Mouse (Mus musculus) liver, adult 2 months (tissue): Measurements from ENCODE around the gene Aars2. TPM values are rescaled to one million over a fixed set of nuclear protein-coding genes. Genes with fewer than 3 reads are reported as not detected.
A peak's percentile ranks its signal among the peaks of the same experiment; 100 is the strongest.

ENCODE experiments used
- DNase-seq: peaks from one replicate; pipeline ENCODE4 v3.0.0-alpha.2; 2011; ENCODE audit warnings: low read depth, low spot score; ENCODE audit errors: extremely low read depth
- H3K27ac ChIP-seq: fragments of 200-500 bp; replicated peaks from 2 replicates; pipeline ENCODE4 v1.5.1; 2012; ENCODE audit warnings: low read depth, mild to moderate bottlenecking, control low read depth, inconsistent platforms, low read length; ENCODE audit not compliant: insufficient read depth
- H3K27me3 ChIP-seq: fragments of 200-500 bp; 2 replicates; pipeline ENCODE4 v1.6.1; 2012; ENCODE audit warnings: mild to moderate bottlenecking, moderate library complexity, low read length, inconsistent platforms; ENCODE audit not compliant: control insufficient read depth, insufficient read depth
- H3K36me3 ChIP-seq: fragments of 200-500 bp; 2 replicates; pipeline ENCODE4 v1.6.1; 2012; ENCODE audit warnings: low read length, inconsistent platforms; ENCODE audit not compliant: control insufficient read depth, insufficient read depth
- H3K4me1 ChIP-seq: fragments of 200-500 bp; 2 replicates; pipeline ENCODE4 v1.6.1; 2011; ENCODE audit warnings: low read length; ENCODE audit not compliant: control insufficient read depth, insufficient read depth
- H3K4me3 ChIP-seq: fragments of 200-500 bp; 2 replicates; pipeline ENCODE4 v1.5.1; 2011; ENCODE audit warnings: low read depth, mild to moderate bottlenecking, control low read depth, low read length, moderate library complexity; ENCODE audit not compliant: insufficient read depth
- H3K79me2 ChIP-seq: fragments of 200-500 bp; 2 replicates; pipeline ENCODE4 v1.6.1; 2012; ENCODE audit warnings: inconsistent platforms, mild to moderate bottlenecking, low read length, moderate library complexity; ENCODE audit not compliant: control insufficient read depth, insufficient read depth
- H3K9ac ChIP-seq: fragments of 200-500 bp; 2 replicates; pipeline ENCODE4 v1.6.1; 2012; ENCODE audit warnings: low read depth, mild to moderate bottlenecking, control low read depth, inconsistent platforms, low read length
- CTCF ChIP-seq: fragments of 200-500 bp; IDR thresholded peaks from 2 replicates; pipeline ENCODE4 v1.5.1; 2011; ENCODE audit warnings: low read depth, low read length, control low read depth
- POLR2A ChIP-seq: fragments of 200-500 bp; IDR thresholded peaks from 2 replicates; pipeline ENCODE4 v1.6.1; 2011; ENCODE audit warnings: low read length, control low read depth; ENCODE audit not compliant: insufficient read depth; ENCODE audit errors: extremely low read depth
- WGBS: fragments of 180-500 bp; shearing (Covaris S2); methylation state at CpG from one replicate; pipeline ENCODE4 v1.1.7; 2018; 5-methylcytosine and 5-hydroxymethylcytosine counted together
- polyA plus RNA-seq: library from polyadenylated mRNA; depleted of rRNA; stranded (reverse); fragments of >200 nt; gene quantifications from 2 replicates; pipeline ENCODE4 v1.2.3, GENCODE M21; 2012
- total RNA-seq: library from RNA; depleted of rRNA; stranded (reverse); fragments of >200 nt; gene quantifications from 2 replicates; pipeline ENCODE4 v1.2.3, GENCODE M21; 2014

Gene Aars2
- total and polyA plus RNA-seq, 2 experiments = 10.6 to 21.4 TPM

GRCm38 (mm10) chr17:45556107-45556489 lies 49.5 kb downstream of the Aars2 start:
- Histone ChIP-seq H3K4me1 (no peaks in the 10 kb centered on the region), H3K9ac (peak overlapping the region; percentile 68), H3K4me3 (peak overlapping the region; percentile 71), H3K27me3 (no peaks in the 10 kb centered on the region), H3K27ac (no peak overlapping the region), H3K36me3 (no peaks in the 10 kb centered on the region), H3K79me2 (no peaks in the 10 kb centered on the region)
- WGBS = 13% methylated on average over 14 of the region's 14 CpGs
- no peak for TF ChIP-seq CTCF
- TF ChIP-seq POLR2A = no peak
- no peak for DNase-seq

DNA sequence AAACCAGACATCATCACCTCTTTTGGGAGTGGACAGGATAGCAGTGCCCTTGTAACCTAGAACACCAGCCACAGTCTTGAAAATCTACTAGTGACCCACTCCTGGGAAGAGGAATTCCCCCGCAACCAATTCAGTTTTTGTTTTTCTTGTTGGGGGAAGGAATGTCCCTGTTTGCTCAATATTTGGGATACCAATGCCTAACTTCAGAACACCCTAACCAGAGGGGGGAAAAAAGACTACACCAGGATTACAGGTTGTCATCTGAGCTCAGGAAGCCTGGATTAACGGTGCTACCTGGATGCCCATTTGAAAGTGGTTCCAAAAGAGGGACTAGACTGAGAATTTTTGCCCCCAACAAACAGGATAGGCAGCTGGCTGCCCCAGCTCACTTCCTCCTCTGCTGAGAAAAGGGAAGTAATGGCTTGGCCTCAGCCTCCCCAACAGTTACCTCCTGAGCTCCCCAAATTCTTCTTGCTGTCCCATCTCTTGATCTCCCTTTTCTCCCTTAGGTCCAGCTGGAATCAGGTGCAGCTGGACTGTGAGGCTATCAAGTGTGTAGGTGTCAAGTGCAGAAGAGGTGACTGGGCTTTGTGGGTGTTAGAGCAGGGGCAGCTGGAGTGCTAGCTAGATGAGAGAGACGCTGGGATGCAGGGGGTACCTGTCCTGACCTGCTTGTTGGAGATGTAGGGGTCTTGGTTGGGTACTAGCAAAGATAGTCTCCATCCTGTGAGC lies 50.0 kb downstream of the Aars2 start:
- WGBS = 62% methylated on average over 3 of the region's 3 CpGs
- Histone ChIP-seq H3K79me2 (no peaks in the 10 kb centered on the region), H3K4me3 (peak overlapping the region; percentile 71), H3K27me3 (no peaks in the 10 kb centered on the region), H3K36me3 (no peaks in the 10 kb centered on the region), H3K9ac (peak overlapping the region; percentile 31; the same call in 1 of the 2 replicates), H3K27ac (peak overlapping the region; percentile 10; the same call in 1 of the 2 replicates), H3K4me1 (no peaks in the 10 kb centered on the region)
- DNase-seq = no peak
- TF ChIP-seq POLR2A (no peak), CTCF (no peak)

DNA sequence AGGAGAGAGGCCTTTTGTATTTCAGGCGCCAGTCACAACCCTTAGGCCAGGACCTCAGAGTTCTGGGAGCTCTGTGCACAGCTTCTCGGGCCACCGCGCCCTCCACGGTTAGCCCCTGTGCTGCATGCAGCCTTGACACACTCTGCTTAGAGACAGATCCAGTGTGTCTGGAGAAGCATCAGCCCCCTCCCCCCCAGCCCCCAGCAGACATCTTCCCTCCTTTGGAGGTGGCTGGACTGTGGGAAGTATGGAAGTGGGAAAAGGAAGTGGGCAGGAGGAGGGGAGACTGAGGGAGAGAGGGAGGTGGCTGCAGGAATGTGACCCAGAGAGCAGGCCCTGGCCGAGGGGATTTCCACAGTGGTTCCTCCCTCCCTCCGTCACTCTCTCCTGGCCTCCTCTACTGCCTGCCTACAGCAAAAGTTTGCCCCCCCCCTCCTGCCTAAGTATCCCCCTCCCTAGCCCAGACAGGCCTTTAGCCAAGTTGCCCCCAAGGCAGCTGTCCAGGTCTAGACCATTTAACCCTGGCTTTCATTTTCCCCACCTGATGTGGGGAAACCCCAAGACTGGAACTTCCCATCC lies 50.7 kb downstream of the Aars2 start:
- H3K27me3 ChIP-seq = no peaks in the 10 kb centered on the region
- no peaks in the 10 kb centered on the region for H3K4me1 ChIP-seq
- H3K4me3 ChIP-seq = peak overlapping the region; percentile 28
- TF ChIP-seq POLR2A (no peak), CTCF (no peak)
- no peaks in the 10 kb centered on the region for H3K36me3 ChIP-seq
- WGBS = 75% methylated on average over 7 of the region's 7 CpGs
- no peak for DNase-seq
- peak overlapping the region; percentile 10; the same call in 1 of the 2 replicates for H3K27ac ChIP-seq
- no peaks in the 10 kb centered on the region for H3K79me2 ChIP-seq
- H3K9ac ChIP-seq = peak overlapping the region; percentile 31

GRCm38 (mm10) chr17:45557998-45558862 lies 51.6 kb downstream of the Aars2 start:
- DNase-seq = no peak
- H3K27ac ChIP-seq = no peak overlapping the region

DNA sequence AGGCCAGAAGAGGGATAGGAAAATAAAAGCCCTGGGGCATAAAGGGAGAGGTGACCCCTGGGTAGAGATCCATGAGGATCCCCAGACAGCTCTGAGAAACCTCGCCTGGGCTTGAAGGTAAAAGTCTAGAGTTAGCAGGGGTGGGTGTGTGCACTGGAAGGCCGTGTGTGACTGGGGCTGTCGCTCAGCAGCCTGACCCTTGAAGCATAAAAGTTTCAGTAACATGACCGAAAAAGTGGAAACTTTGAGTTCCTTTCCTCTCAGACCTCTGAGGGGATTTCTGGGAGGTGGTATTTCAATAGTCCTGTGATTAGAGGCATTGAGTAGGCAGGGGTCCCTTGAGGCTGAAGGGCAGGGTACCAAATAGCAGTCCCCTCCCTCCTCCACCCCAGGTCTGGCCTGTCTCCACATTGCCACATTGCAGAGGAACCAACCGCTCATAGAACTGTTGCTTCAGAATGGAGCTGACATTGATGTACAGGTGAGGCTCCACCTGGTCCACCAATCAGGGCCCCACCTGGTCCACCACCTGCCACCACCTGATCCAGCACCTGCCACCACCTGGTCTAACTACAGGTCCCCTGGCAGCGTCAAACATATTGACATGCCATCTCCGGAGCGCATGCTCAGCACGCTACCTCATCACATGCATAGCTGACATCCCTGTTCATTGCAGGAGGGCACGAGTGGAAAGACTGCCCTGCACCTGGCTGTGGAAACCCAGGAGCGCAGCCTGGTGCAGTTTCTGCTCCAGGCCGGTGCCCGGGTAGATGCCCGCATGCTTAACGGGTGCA lies 53.3 kb downstream of the Aars2 start:
- H3K4me1 ChIP-seq = 0 out of 2 replicates have a peak, but pooled peaks cover 2% of the 10 kb centered on the region
- H3K9ac ChIP-seq = no peak overlapping the region
- DNase-seq = no peak
- H3K4me3 ChIP-seq = no peak overlapping the region
- H3K79me2 ChIP-seq = peaks cover 5% of the 10 kb centered on the region
- TF ChIP-seq POLR2A (no peak), CTCF (no peak)
- H3K36me3 ChIP-seq = no peaks in the 10 kb centered on the region
- H3K27ac ChIP-seq = no peak overlapping the region
- H3K27me3 ChIP-seq = no peaks in the 10 kb centered on the region
- 93% methylated on average over 15 of the region's 15 CpGs for WGBS

More at GRCm38 (mm10) chr17:45557998-45558862, 51.6 kb downstream of the Aars2 start:
- no peaks in the 10 kb centered on the region for H3K4me1 ChIP-seq
- 73% methylated on average over 16 of the region's 16 CpGs for WGBS
- H3K4me3 ChIP-seq = no peak overlapping the region
- no peaks in the 10 kb centered on the region for H3K79me2 ChIP-seq
- peak overlapping the region; percentile 10; the same call in 1 of the 2 replicates for H3K9ac ChIP-seq
- no peaks in the 10 kb centered on the region for H3K27me3 ChIP-seq
- TF ChIP-seq POLR2A = no peak
- TF ChIP-seq CTCF = no peak
- H3K36me3 ChIP-seq = no peaks in the 10 kb centered on the region
